Mouse (Mus musculus): ENCODE results near the gene Polr2f. TPM values are rescaled to one million over a fixed set of nuclear protein-coding genes. Genes with fewer than 3 reads are reported as not detected.

The Polr2f gene
- polyA plus RNA-seq, 1 experiment from 2014 or later = 398 TPM

DNA sequence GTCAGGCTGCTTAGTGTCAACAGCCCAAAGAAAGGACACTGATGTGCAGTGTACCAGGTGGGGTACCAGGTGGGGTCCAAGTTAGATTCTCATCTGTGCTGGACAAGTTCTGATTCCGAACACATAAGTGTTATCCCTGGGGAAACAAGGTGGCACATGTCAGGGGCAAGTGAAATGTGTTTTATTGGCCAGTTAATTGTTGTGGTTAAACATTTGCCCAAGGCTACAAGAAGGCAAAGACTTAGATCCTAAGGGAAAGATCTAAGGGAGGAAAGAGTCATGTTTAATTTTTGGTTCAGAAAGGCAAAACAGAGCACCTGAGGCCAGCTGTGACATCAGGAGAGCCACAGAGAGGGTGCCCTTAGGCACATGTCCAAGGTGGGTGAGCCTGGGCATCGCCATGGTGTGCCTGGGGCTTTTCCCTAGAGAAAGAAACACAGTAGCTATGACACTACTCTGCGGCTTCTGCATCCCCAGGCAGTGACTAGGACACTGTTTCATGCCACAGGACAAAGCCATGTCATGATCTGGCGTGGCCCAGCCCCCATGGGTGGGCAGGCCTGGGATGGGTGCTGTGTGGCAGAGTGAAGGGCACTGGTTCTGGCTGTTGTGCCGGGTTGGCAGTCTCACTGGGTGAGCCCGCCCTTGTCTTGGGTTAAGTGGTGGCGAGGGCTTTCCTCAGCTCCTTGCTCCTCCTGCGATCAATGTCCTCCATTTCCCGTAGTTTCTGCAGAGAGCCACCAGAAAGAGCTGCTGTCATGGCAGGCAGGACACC lies 6.1 kb upstream of the Polr2f start:
- Histone ChIP-seq H3K27me3 (replicated peaks; ENCODE audit: control insufficient read depth, insufficient read depth, low read length) (no peaks in the 10 kb centered on the region), H3K9ac (ENCODE audit: low read length) (no peak overlapping the region), H3K4me2 (ENCODE audit: low read length) (no peak overlapping the region), H3K4me3 (ENCODE audit: low read depth, low read length) (no peak overlapping the region), H3K36me3 (ENCODE audit: control insufficient read depth, insufficient read depth, low read length) (peaks cover 42% of the 10 kb centered on the region), H3K27ac (ENCODE audit: low read depth) (no peak overlapping the region), H3K9me3 (ENCODE audit: control insufficient read depth, low read length) (no peaks in the 10 kb centered on the region), H3K4me1 (replicated peaks; ENCODE audit: control insufficient read depth, insufficient read depth, low read length) (no peaks in the 10 kb centered on the region)
- no peak for ATAC-seq (replicated peaks; ENCODE audit: low FRiP score, low TSS enrichment, low read depth)
- 87% methylated on average over 9 of the region's 9 CpGs for WGBS
- DNase-seq (ENCODE audit: low spot score) = no peak

DNA sequence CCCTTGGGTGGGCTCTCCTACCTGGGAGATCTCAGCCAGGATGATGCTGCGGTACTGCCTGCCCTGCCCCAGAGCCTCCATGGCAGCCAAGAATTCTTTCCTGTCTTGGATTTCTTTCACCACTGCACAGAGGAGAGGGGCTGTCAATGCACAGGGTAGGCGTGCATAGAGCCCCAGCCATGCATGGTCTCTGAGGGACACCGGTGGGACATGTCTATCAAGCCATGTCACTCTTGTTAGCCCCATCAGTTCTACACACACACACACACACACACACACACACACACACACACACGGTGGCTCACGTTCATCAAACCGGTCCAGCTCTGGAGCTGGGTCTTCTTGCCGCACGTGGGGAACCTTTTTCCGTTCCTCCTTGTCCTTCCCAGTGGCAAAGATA lies 5.5 kb upstream of the Polr2f start:
- Histone ChIP-seq H3K9ac (ENCODE audit: low read length) (no peak overlapping the region), H3K27ac (ENCODE audit: low read depth) (no peak overlapping the region), H3K36me3 (ENCODE audit: control insufficient read depth, insufficient read depth, low read length) (peaks cover 36% of the 10 kb centered on the region), H3K9me3 (ENCODE audit: control insufficient read depth, low read length) (no peaks in the 10 kb centered on the region), H3K4me2 (ENCODE audit: low read length) (no peak overlapping the region), H3K4me3 (ENCODE audit: low read depth, low read length) (no peak overlapping the region), H3K27me3 (replicated peaks; ENCODE audit: control insufficient read depth, insufficient read depth, low read length) (no peaks in the 10 kb centered on the region), H3K4me1 (replicated peaks; ENCODE audit: control insufficient read depth, insufficient read depth, low read length) (no peaks in the 10 kb centered on the region; the same call in 1 of the 2 replicates)
- no peak for DNase-seq (ENCODE audit: low spot score)
- ATAC-seq (replicated peaks; ENCODE audit: low FRiP score, low TSS enrichment, low read depth) = no peak
- 77% methylated on average over 9 of the region's 9 CpGs for WGBS

DNA sequence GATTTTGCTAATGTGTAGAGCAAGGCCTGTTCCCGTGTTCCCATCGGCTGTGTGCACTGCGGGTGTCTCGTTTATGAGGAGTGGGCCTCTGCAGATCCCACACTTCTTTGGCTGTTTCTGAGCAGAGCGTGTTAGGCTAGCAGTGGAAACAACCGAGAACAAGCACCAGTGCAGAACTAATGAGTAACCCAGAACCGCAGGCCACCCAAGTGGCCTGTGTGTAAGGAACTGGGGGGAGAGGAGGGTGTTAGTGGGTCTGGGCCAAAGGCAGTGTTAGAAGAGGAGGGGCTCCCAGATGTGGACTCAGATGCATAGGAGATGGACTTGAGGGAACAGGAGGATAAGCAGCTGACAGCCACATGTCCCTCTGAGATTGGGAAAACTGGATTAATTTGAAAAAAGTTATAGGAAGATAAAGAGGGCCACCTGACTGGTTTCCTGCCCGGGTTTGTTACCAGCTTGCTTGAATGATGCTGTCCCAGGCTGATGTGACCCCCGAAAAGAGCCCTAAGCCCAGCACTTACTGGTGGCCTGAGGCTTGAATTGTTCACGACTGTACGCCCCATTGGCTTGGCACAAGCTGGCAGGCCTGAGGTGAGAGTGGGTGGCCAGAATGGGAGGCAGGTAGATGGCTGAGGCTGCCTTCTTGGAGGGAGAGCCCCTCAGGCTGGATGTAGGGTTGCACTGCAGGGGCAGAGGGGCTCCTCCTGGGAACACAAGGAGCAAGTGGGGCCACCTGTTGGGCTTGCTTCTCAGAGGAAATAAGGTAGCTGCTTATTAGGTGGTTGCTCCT lies 4.8 kb upstream of the Polr2f start:
- H3K4me3 ChIP-seq (ENCODE audit: low read depth, low read length) = no peak overlapping the region
- H3K9me3 ChIP-seq (ENCODE audit: control insufficient read depth, low read length) = no peaks in the 10 kb centered on the region
- no peaks in the 10 kb centered on the region; the same call in 1 of the 2 replicates for H3K4me1 ChIP-seq (replicated peaks; ENCODE audit: control insufficient read depth, insufficient read depth, low read length)
- no peak overlapping the region for H3K27ac ChIP-seq (ENCODE audit: low read depth)
- ATAC-seq (replicated peaks; ENCODE audit: low FRiP score, low TSS enrichment, low read depth) (no peak), DNase-seq (ENCODE audit: low spot score) (no peak)
- no peak overlapping the region for H3K4me2 ChIP-seq (ENCODE audit: low read length)
- H3K9ac ChIP-seq (ENCODE audit: low read length) = no peak overlapping the region
- H3K36me3 ChIP-seq (ENCODE audit: control insufficient read depth, insufficient read depth, low read length) = peaks cover 29% of the 10 kb centered on the region
- no peaks in the 10 kb centered on the region for H3K27me3 ChIP-seq (replicated peaks; ENCODE audit: control insufficient read depth, insufficient read depth, low read length)
- 69% methylated on average over 11 of the region's 11 CpGs for WGBS

DNA sequence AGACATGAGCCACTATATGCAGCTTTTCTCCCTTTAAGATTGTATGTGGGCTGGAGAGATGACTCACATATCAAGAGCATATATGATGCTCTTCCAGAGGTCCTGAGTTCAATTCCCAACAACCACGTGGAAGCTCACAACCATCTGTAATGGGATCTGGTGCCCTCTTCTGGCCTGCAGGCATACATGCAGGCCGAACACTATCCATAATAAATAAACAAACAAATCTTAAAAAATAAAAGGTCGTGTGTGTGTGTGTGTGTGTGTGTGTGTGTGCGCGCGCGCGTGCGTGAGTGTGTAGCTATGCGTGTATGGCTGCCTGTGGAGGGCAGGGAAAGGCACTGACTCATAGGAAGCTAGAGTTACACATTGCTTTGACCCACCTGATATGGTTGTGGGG lies 1.2 kb upstream of the Polr2f start:
- Histone ChIP-seq H3K27ac (ENCODE audit: low read depth) (no peak overlapping the region), H3K9ac (ENCODE audit: low read length) (no peak overlapping the region), H3K4me1 (replicated peaks; ENCODE audit: control insufficient read depth, insufficient read depth, low read length) (peaks cover 7% of the 10 kb centered on the region; the same call in 1 of the 2 replicates), H3K9me3 (ENCODE audit: control insufficient read depth, low read length) (no peaks in the 10 kb centered on the region), H3K4me3 (ENCODE audit: low read depth, low read length) (no peak overlapping the region), H3K36me3 (ENCODE audit: control insufficient read depth, insufficient read depth, low read length) (peaks cover 8% of the 10 kb centered on the region), H3K27me3 (replicated peaks; ENCODE audit: control insufficient read depth, insufficient read depth, low read length) (no peaks in the 10 kb centered on the region), H3K4me2 (ENCODE audit: low read length) (no peak overlapping the region)
- DNase-seq (ENCODE audit: low spot score) = no peak
- 63% methylated on average over 10 of the region's 10 CpGs for WGBS
- no peak for ATAC-seq (replicated peaks; ENCODE audit: low FRiP score, low TSS enrichment, low read depth)

DNA sequence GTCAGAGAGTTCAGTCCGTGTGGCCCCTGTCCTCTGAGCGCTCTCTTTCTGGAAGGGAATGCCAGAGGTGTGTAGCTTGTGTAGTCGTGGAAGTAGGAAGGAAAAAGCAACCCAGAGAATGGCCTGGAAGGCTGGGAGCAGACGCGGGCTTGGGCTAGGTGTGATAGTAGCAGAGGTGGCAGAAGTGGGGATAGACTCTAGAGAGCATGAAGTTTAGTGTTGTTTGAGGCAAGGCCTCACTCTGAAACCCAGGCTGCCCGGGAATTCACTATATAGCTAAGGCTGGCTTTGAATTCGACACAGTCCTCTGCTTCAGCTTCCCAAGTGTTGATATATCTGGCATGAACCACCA lies 733 bp downstream of the Polr2f start:
- peak overlapping the region; percentile 69 for H3K4me2 ChIP-seq (ENCODE audit: low read length)
- peaks cover 27% of the 10 kb centered on the region for H3K36me3 ChIP-seq (ENCODE audit: control insufficient read depth, insufficient read depth, low read length)
- 1% methylated on average over 7 of the region's 7 CpGs for WGBS
- no peak for DNase-seq (ENCODE audit: low spot score)
- peak overlapping the region; percentile 74 for H3K9ac ChIP-seq (ENCODE audit: low read length)
- H3K27me3 ChIP-seq (replicated peaks; ENCODE audit: control insufficient read depth, insufficient read depth, low read length) = no peaks in the 10 kb centered on the region
- H3K9me3 ChIP-seq (ENCODE audit: control insufficient read depth, low read length) = no peaks in the 10 kb centered on the region
- peak; percentile 10; the same call in 1 of the 2 replicates for ATAC-seq (replicated peaks; ENCODE audit: low FRiP score, low TSS enrichment, low read depth)
- peaks cover 7% of the 10 kb centered on the region; the same call in 1 of the 2 replicates for H3K4me1 ChIP-seq (replicated peaks; ENCODE audit: control insufficient read depth, insufficient read depth, low read length)
- 0 out of 2 replicates have a peak overlapping the region, but pooled peaks have one; percentile 27 for H3K27ac ChIP-seq (ENCODE audit: low read depth)
- peak overlapping the region; percentile 98 for H3K4me3 ChIP-seq (ENCODE audit: low read depth, low read length)

DNA sequence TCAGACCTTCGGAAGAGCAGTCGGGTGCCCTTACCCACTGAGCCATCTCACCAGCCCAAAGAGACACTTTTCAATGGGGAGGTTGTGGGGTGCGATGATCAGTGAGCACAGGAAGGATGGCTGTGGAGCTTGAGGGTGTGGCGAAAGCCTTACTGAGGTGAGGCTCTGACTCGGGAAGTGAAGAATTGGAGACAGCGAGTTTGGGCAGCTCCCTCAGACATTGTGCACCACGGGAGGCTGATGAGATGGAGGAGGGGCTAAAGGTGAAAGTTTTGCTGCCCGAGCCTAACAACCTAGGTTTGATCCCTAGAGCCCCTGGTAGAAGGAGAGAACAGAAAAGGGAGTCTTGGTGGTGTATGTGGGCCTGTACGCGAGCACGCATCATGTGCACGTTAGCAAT lies 2.5 kb downstream of the Polr2f start:
- H3K36me3 ChIP-seq (ENCODE audit: control insufficient read depth, insufficient read depth, low read length) = peaks cover 40% of the 10 kb centered on the region
- no peak overlapping the region for H3K9ac ChIP-seq (ENCODE audit: low read length)
- H3K4me2 ChIP-seq (ENCODE audit: low read length) = no peak overlapping the region
- H3K27me3 ChIP-seq (replicated peaks; ENCODE audit: control insufficient read depth, insufficient read depth, low read length) = no peaks in the 10 kb centered on the region
- no peak overlapping the region for H3K27ac ChIP-seq (ENCODE audit: low read depth)
- H3K4me3 ChIP-seq (ENCODE audit: low read depth, low read length) = no peak overlapping the region
- WGBS = 83% methylated on average over 12 of the region's 12 CpGs
- no peaks in the 10 kb centered on the region for H3K9me3 ChIP-seq (ENCODE audit: control insufficient read depth, low read length)
- H3K4me1 ChIP-seq (replicated peaks; ENCODE audit: control insufficient read depth, insufficient read depth, low read length) = peaks cover 7% of the 10 kb centered on the region; the same call in 1 of the 2 replicates
- no peak for ATAC-seq (replicated peaks; ENCODE audit: low FRiP score, low TSS enrichment, low read depth)
- DNase-seq (ENCODE audit: low spot score) = no peak

DNA sequence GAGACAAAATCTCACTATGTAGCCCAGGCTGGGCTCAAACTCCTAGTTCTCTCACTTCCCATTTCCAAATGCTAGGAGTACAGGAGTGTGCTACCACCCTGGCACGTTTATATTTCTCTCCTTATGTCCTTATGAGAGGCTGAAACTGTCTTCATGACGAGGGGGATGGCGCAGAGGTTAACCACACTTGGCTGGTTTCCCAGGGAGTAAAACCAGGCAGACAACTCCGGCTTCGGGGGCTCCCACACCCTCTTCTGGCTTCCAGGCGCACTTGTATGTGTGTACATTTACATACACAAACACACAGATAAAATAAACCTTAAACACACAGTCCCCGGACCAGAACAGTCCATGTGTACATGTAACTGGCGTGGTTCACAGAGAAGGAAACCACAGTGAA lies 3.2 kb downstream of the Polr2f start:
- no peak overlapping the region for H3K27ac ChIP-seq (ENCODE audit: low read depth)
- H3K4me3 ChIP-seq (ENCODE audit: low read depth, low read length) = no peak overlapping the region
- H3K36me3 ChIP-seq (ENCODE audit: control insufficient read depth, insufficient read depth, low read length) = peaks cover 44% of the 10 kb centered on the region
- DNase-seq (ENCODE audit: low spot score) (no peak), ATAC-seq (replicated peaks; ENCODE audit: low FRiP score, low TSS enrichment, low read depth) (no peak)
- no peak overlapping the region for H3K9ac ChIP-seq (ENCODE audit: low read length)
- no peaks in the 10 kb centered on the region for H3K27me3 ChIP-seq (replicated peaks; ENCODE audit: control insufficient read depth, insufficient read depth, low read length)
- H3K4me2 ChIP-seq (ENCODE audit: low read length) = no peak overlapping the region
- 59% methylated on average over 8 of the region's 8 CpGs for WGBS
- peaks cover 7% of the 10 kb centered on the region; the same call in 1 of the 2 replicates for H3K4me1 ChIP-seq (replicated peaks; ENCODE audit: control insufficient read depth, insufficient read depth, low read length)
- H3K9me3 ChIP-seq (ENCODE audit: control insufficient read depth, low read length) = no peaks in the 10 kb centered on the region

DNA sequence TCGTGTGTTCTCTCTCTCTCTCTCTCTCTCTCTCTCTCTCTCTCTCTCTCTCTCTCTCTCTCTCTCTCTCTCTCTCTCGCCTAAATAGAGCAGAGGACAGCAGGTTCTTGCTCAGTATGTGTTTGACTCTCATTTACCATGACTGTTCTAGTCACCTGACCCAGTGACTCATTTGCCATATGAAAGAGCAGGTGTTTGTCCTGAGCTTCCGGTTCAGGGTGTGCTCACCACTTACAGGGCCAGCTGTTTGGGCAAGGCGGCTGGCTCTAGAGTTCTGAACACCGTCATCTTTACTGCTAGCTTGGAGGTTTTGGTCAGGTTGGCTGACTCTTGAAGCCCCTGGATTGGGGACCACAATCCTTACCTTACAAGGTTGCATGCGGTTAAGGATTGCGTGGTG lies 4.7 kb downstream of the Polr2f start:
- H3K36me3 ChIP-seq (ENCODE audit: control insufficient read depth, insufficient read depth, low read length) = peaks cover 55% of the 10 kb centered on the region
- ATAC-seq (replicated peaks; ENCODE audit: low FRiP score, low TSS enrichment, low read depth) = no peak
- 93% methylated on average over 7 of the region's 7 CpGs for WGBS
- no peaks in the 10 kb centered on the region for H3K9me3 ChIP-seq (ENCODE audit: control insufficient read depth, low read length)
- DNase-seq (ENCODE audit: low spot score) = no peak
- peaks cover 7% of the 10 kb centered on the region; the same call in 1 of the 2 replicates for H3K4me1 ChIP-seq (replicated peaks; ENCODE audit: control insufficient read depth, insufficient read depth, low read length)
- H3K9ac ChIP-seq (ENCODE audit: low read length) = no peak overlapping the region
- no peaks in the 10 kb centered on the region for H3K27me3 ChIP-seq (replicated peaks; ENCODE audit: control insufficient read depth, insufficient read depth, low read length)
- no peak overlapping the region for H3K27ac ChIP-seq (ENCODE audit: low read depth)
- no peak overlapping the region for H3K4me2 ChIP-seq (ENCODE audit: low read length)
- H3K4me3 ChIP-seq (ENCODE audit: low read depth, low read length) = no peak overlapping the region

All from intestine, embryonic 14.5 days (tissue).